Mouse (Mus musculus) ES-CJ7 (cell line): ENCODE results near the gene Ptch1.

Experiments used
- DNase-seq: peaks from one replicate; pipeline ENCODE4 v3.0.0; 2011; ENCODE audit warnings: low read depth, low spot score

Ptch1 gene

GRCm38 (mm10) chr13:63499489-63499888 lies 73.9 kb downstream of the Ptch1 start:
- DNase-seq, result no peak

- peak; percentile 91 for DNase-seq
Observed at GRCm38 (mm10) chr13:63496646-63497582, 76.5 kb downstream of the Ptch1 start, which contains the start of gene Fancc. Gene Fancc (minus strand): TSS chr13:63497278.

- no peak for DNase-seq
Observed at GRCm38 (mm10) chr13:63487707-63488042, 85.7 kb downstream of the Ptch1 start.

- DNase-seq, result no peak
Observed at GRCm38 (mm10) chr13:63486791-63487706, 86.3 kb downstream of the Ptch1 start.

GRCm38 (mm10) chr13:63475356-63475755 lies 98.0 kb downstream of the Ptch1 start:
- DNase-seq, result no peak
